Mouse (Mus musculus) hindbrain, postnatal 0 days (tissue): ENCODE measurements around the gene Sh3gl1. TPM values are rescaled to one million over a fixed set of nuclear protein-coding genes. Genes with fewer than 3 reads are reported as not detected.

ENCODE experiments used
- ATAC-seq: fragments of 200-750 bp; cut with Nextera tagmentation; 2 replicates; pipeline ENCODE4 v1.8.0; 2017; ENCODE audit warnings: mild to moderate bottlenecking, moderate TSS enrichment, moderate library complexity
- DNase-seq: peaks from one replicate; pipeline ENCODE4 v3.0.0-alpha.2; 2015; ENCODE audit warnings: low spot score
- H3K27ac ChIP-seq: fragments of 300-500 bp; sonication (generic); 2 replicates; pipeline ENCODE4 v1.5.1; 2014; ENCODE audit warnings: mild to moderate bottlenecking
- H3K27me3 ChIP-seq: fragments of 300-500 bp; sonication (generic); 2 replicates; pipeline ENCODE4 v1.6.1; 2014; ENCODE audit warnings: low read length, mixed read lengths; ENCODE audit not compliant: insufficient read depth
- H3K36me3 ChIP-seq: fragments of 300-500 bp; sonication (generic); 2 replicates; pipeline ENCODE4 v1.6.1; 2014; ENCODE audit warnings: low read length, mixed read lengths; ENCODE audit not compliant: insufficient read depth
- H3K4me1 ChIP-seq: fragments of 300-500 bp; sonication (generic); 2 replicates; pipeline ENCODE4 v1.6.1; 2014; ENCODE audit warnings: antibody characterized with exemption, low read length, mixed read lengths; ENCODE audit not compliant: insufficient read depth
- H3K4me2 ChIP-seq: fragments of 300-500 bp; sonication (generic); 2 replicates; pipeline ENCODE4 v1.6.1; 2014; ENCODE audit warnings: low read depth, mild to moderate bottlenecking, low read length, moderate library complexity, mixed read lengths
- H3K4me3 ChIP-seq: fragments of 300-500 bp; sonication (generic); 2 replicates; pipeline ENCODE4 v1.5.1; 2014; ENCODE audit warnings: low read length
- H3K9ac ChIP-seq: fragments of 300-500 bp; sonication (generic); replicated peaks from 2 replicates; pipeline ENCODE4 v1.6.1; 2014; ENCODE audit warnings: mild to moderate bottlenecking, low read length, moderate library complexity, mixed read lengths
- H3K9me3 ChIP-seq: fragments of 300-500 bp; sonication (generic); 2 replicates; pipeline ENCODE4 v1.6.1; 2016; ENCODE audit warnings: low read length, mixed read lengths
- CTCF ChIP-seq: IDR thresholded peaks from 2 replicates; pipeline ENCODE4 v1.5.1; 2016; ENCODE audit warnings: antibody characterized with exemption, control low read depth, low read depth
- WGBS: fragments of 180-500 bp; shearing (Covaris S2); extraction: QIAGEN DNeasy Blood & Tissue Kit; methylation state at CpG from one replicate; pipeline ENCODE4 v1.1.7; 2014; 5-methylcytosine and 5-hydroxymethylcytosine counted together
- polyA plus RNA-seq: library from polyadenylated mRNA; unstranded; fragments of >200 nt; fragmentation: Nextera tagmentation; extraction: Ambion mirVana; gene quantifications from 2 replicates; pipeline ENCODE4 v1.2.1, GENCODE M21; 2015
- total RNA-seq: library from RNA; depleted of rRNA; stranded (reverse); fragments of >200 nt; gene quantifications from 2 replicates; pipeline ENCODE4 v1.2.3, GENCODE M21; 2014; rRNA removed

Gene Sh3gl1
- total and polyA plus RNA-seq, 2 experiments from 2014 or later: 79.5 to 84.5 TPM

DNA sequence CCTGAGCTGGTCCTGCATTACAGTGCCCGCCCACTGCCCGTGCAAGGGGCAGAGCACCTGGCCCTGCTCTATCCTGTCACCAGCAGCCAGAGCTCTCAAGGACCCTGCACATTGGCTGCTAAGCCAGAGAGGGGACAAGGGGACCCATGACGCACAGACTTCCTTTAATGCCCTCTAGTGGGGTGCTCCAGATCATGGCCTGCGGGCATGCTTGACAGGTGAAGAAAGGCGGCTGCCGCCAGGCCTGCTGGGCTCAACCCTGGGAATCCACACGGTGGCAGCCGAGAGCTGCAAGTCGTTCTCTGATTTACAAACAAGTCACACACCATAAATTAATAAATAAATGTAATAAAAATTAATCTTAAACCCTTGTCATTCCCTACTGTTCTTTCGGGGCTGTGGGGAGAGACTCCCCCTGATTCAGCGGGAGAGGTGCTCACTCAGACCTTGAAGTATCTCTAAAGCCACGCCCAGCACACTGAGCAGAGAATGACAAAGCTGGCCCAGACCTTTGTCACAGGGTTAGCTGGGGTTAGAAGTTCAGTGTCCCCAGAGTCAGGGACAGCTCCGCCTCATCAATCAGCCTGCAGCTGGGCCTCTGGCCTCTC, 60.1 kb downstream of the Sh3gl1 start:
- Histone ChIP-seq H3K27ac (peak overlapping the region; percentile 62), H3K4me3 (no peak overlapping the region), H3K36me3 (no peaks in the 10 kb centered on the region), H3K27me3 (no peaks in the 10 kb centered on the region), H3K9me3 (no peaks in the 10 kb centered on the region), H3K9ac (no peak overlapping the region), H3K4me2 (no peak overlapping the region), H3K4me1 (peaks cover 5% of the 10 kb centered on the region)
- TF ChIP-seq CTCF: peak; percentile 84
- WGBS: 14% methylated on average over 13 of the region's 13 CpGs
- peak; percentile 90 for DNase-seq
- ATAC-seq: peak; percentile 76

DNA sequence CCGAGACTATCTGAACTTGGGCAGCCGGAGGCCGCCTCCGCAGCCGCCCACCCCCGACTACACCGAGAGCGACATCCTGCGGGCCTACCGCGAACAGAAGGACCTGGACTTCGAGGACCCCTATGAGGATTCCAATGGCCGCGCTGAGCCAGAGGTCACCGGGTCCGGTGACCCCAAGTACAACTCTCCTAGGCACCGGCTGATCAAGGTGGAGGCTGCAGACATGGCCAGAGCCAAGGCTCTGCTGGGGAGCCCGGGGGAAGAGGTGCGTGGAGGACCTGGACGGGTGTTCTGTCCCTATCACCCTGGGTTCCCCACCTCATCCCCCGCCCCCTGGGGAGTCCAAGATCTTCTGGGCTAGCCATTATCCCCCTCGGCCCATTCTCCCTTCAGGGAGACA, 65.0 kb downstream of the Sh3gl1 start:
- peak overlapping the region; percentile 76; the same call in 1 of the 2 replicates for H3K27ac ChIP-seq
- ATAC-seq (no peak), DNase-seq (no peak)
- H3K36me3 ChIP-seq: peaks cover 5% of the 10 kb centered on the region
- WGBS: 24% methylated on average over 22 of the region's 22 CpGs
- TF ChIP-seq CTCF: no peak
- peak overlapping the region; percentile 59 for H3K4me3 ChIP-seq
- H3K4me1 ChIP-seq: peaks cover 25% of the 10 kb centered on the region
- H3K9me3 ChIP-seq: no peaks in the 10 kb centered on the region
- no peaks in the 10 kb centered on the region for H3K27me3 ChIP-seq
- peak overlapping the region; percentile 76 for H3K9ac ChIP-seq
- peak overlapping the region; percentile 90 for H3K4me2 ChIP-seq

GRCm38 (mm10) chr17:55969966-55970891, 66.2 kb downstream of the Sh3gl1 start, which contains the start of gene Shd:
Gene Shd, plus strand, starts transcription at chr17:55970467.
- ATAC-seq: peak; percentile 62
- peaks cover 10% of the 10 kb centered on the region for H3K36me3 ChIP-seq
- 8% methylated on average over 49 of the region's 55 CpGs for WGBS
- H3K27me3 ChIP-seq: no peaks in the 10 kb centered on the region
- peak; percentile 80 for DNase-seq
- no peaks in the 10 kb centered on the region for H3K9me3 ChIP-seq
- H3K9ac ChIP-seq: peak within 1 kb of the TSS; percentile 76
- TF ChIP-seq CTCF: peak; percentile 24; the same call in 1 of the 2 replicates
- H3K4me1 ChIP-seq: peaks cover 25% of the 10 kb centered on the region
- H3K4me2 ChIP-seq: peak within 1 kb of the TSS; percentile 90
- peak within 1 kb of the TSS; percentile 59 for H3K4me3 ChIP-seq
- peak within 1 kb of the TSS; percentile 76 for H3K27ac ChIP-seq

DNA sequence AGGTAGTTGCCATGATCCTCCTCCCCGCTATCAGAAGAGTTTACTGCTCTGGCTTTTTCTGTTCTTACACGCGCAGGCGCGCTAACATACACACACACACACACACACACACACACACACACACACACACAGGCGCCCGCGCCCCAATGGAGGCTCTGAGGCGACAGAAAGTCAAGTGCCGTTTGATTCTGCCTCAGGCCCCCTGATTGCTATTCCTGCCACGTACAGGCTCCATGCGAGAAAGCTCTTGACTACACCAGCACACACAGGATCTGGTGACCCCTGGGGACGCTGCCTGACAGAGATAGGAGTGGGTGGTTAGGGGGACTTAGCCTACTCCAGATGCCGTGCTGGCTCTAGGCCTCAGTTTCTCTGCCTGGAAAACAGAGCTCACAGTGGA, 66.9 kb downstream of the Sh3gl1 start:
- H3K36me3 ChIP-seq: peaks cover 16% of the 10 kb centered on the region
- peak overlapping the region; percentile 90 for H3K4me2 ChIP-seq
- WGBS: 7% methylated on average over 14 of the region's 14 CpGs
- H3K9ac ChIP-seq: peak overlapping the region; percentile 76; the same call in 1 of the 2 replicates
- H3K27me3 ChIP-seq: no peaks in the 10 kb centered on the region
- peaks cover 25% of the 10 kb centered on the region for H3K4me1 ChIP-seq
- DNase-seq: peak; percentile 92
- no peaks in the 10 kb centered on the region for H3K9me3 ChIP-seq
- no peak for TF ChIP-seq CTCF
- peak; percentile 78 for ATAC-seq
- H3K4me3 ChIP-seq: no peak overlapping the region
- H3K27ac ChIP-seq: peak overlapping the region; percentile 76

DNA sequence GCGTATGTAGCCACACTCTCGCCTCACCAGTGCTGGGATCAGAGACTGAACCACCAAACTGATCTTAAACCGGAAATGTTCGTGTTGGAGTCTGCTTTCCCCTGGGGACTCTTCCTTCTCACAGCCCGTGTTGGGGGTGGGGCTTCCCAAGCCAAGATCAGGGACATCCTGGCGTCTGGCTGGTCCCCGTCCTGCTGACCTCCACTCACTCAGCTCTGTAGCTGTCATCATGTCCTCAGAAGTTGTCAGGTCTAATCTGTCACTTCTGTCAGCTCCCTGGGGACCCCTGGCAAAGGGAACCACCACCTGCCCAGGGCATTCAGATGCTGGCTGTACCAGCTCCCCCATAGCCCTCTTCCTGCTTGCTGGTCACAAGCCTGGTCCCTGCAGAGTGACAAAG, 68.2 kb downstream of the Sh3gl1 start:
- no peak overlapping the region for H3K4me3 ChIP-seq
- ATAC-seq (no peak), DNase-seq (peak; percentile 27)
- H3K9me3 ChIP-seq: no peaks in the 10 kb centered on the region
- H3K4me1 ChIP-seq: peaks cover 25% of the 10 kb centered on the region
- TF ChIP-seq CTCF: no peak
- H3K27ac ChIP-seq: peak overlapping the region; percentile 76; the same call in 1 of the 2 replicates
- peaks cover 19% of the 10 kb centered on the region for H3K36me3 ChIP-seq
- H3K27me3 ChIP-seq: no peaks in the 10 kb centered on the region
- no peak overlapping the region for H3K4me2 ChIP-seq
- no peak overlapping the region for H3K9ac ChIP-seq
- 45% methylated on average over 7 of the region's 7 CpGs for WGBS

- H3K4me2 ChIP-seq: no peak overlapping the region
- no peaks in the 10 kb centered on the region for H3K27me3 ChIP-seq
- H3K9ac ChIP-seq: no peak overlapping the region
- no peak overlapping the region for H3K27ac ChIP-seq
- H3K36me3 ChIP-seq: peaks cover 19% of the 10 kb centered on the region
- WGBS: 89% methylated on average over 4 of the region's 4 CpGs
- no peak for DNase-seq
- H3K9me3 ChIP-seq: no peaks in the 10 kb centered on the region
- peaks cover 25% of the 10 kb centered on the region for H3K4me1 ChIP-seq
- no peak for ATAC-seq
- no peak for TF ChIP-seq CTCF
- H3K4me3 ChIP-seq: no peak overlapping the region
Measured at GRCm38 (mm10) chr17:55967186-55967585, 69.2 kb downstream of the Sh3gl1 start.

Other genes starting within 250 kb of the Sh3gl1 start
- gene Zfp119a, start 157.7 kb downstream of the Sh3gl1 start, total RNA-seq: 3.6 and 5.1 TPM in 2 replicates
- gene Zfp119a, start 157.7 kb downstream of the Sh3gl1 start, polyA plus RNA-seq: 6.4 and 7.4 TPM in 2 replicates
- 4.8 and 8.8 TPM in 2 replicates for gene Zfp959, start 144.5 kb downstream of the Sh3gl1 start, total RNA-seq
- gene Zfp959, start 144.5 kb downstream of the Sh3gl1 start, polyA plus RNA-seq: 7.5 and 8.9 TPM in 2 replicates
- gene Zfp119b, start 87.1 kb downstream of the Sh3gl1 start, total RNA-seq: 1.8 and 4.3 TPM in 2 replicates
- gene Zfp119b, start 87.1 kb downstream of the Sh3gl1 start, polyA plus RNA-seq: 5.6 and 6.8 TPM in 2 replicates
- gene Ebi3, start 84.0 kb downstream of the Sh3gl1 start, total RNA-seq: 0.61 and 3.8 TPM in 2 replicates
- 5.2 and 7.3 TPM in 2 replicates for gene Ebi3, start 84.0 kb downstream of the Sh3gl1 start, polyA plus RNA-seq
- 6.8 and 18.3 TPM in 2 replicates for gene Yju2, start 77.5 kb downstream of the Sh3gl1 start, total RNA-seq
- gene Yju2, start 77.5 kb downstream of the Sh3gl1 start, polyA plus RNA-seq: 16.7 and 19.4 TPM in 2 replicates
- gene Shd, start 66.2 kb downstream of the Sh3gl1 start, total RNA-seq: 233 and 250 TPM in 2 replicates
- gene Shd, start 66.2 kb downstream of the Sh3gl1 start, polyA plus RNA-seq: 150 and 152 TPM in 2 replicates
- 136 and 140 TPM in 2 replicates for gene Fsd1, start 50.1 kb downstream of the Sh3gl1 start, total RNA-seq
- gene Fsd1, start 50.1 kb downstream of the Sh3gl1 start, polyA plus RNA-seq: 178 and 193 TPM in 2 replicates
- 5.4 and 5.9 TPM in 2 replicates for gene Stap2, start 31.1 kb downstream of the Sh3gl1 start, total RNA-seq
- gene Stap2, start 31.1 kb downstream of the Sh3gl1 start, polyA plus RNA-seq: 4.3 and 4.6 TPM in 2 replicates
- gene Mpnd, start 30.9 kb downstream of the Sh3gl1 start, total RNA-seq: 185 and 186 TPM in 2 replicates
- 106 and 107 TPM in 2 replicates for gene Mpnd, start 30.9 kb downstream of the Sh3gl1 start, polyA plus RNA-seq
- gene Chaf1a, start 3.8 kb upstream of the Sh3gl1 start, total RNA-seq: 5.8 and 6.1 TPM in 2 replicates
- gene Chaf1a, start 3.8 kb upstream of the Sh3gl1 start, polyA plus RNA-seq: 4.5 and 5.3 TPM in 2 replicates
- 92.0 and 111 TPM in 2 replicates for gene Ubxn6, start 38.4 kb upstream of the Sh3gl1 start, total RNA-seq
- gene Ubxn6, start 38.4 kb upstream of the Sh3gl1 start, polyA plus RNA-seq: 75.2 and 77.7 TPM in 2 replicates
- 57.5 and 70.0 TPM in 2 replicates for gene Hdgfl2, start 43.0 kb upstream of the Sh3gl1 start, total RNA-seq
- gene Hdgfl2, start 43.0 kb upstream of the Sh3gl1 start, polyA plus RNA-seq: 109 and 119 TPM in 2 replicates
- 0.61 and 0.99 TPM in 2 replicates for gene Plin4, start 73.2 kb upstream of the Sh3gl1 start, total RNA-seq
- 0.08 and 0.11 TPM in 2 replicates for gene Plin4, start 73.2 kb upstream of the Sh3gl1 start, polyA plus RNA-seq
- gene Plin5, start 81.0 kb upstream of the Sh3gl1 start, total RNA-seq: 2.2 and 3.3 TPM in 2 replicates
- 4.1 and 4.4 TPM in 2 replicates for gene Plin5, start 81.0 kb upstream of the Sh3gl1 start, polyA plus RNA-seq
- 0.21 TPM in 1 of 2 replicates, not detected in the other for gene Lrg1, start 85.4 kb upstream of the Sh3gl1 start, total RNA-seq
- gene Lrg1, start 85.4 kb upstream of the Sh3gl1 start, polyA plus RNA-seq: 0.90 and 0.95 TPM in 2 replicates
- 91.6 and 97.5 TPM in 2 replicates for gene Sema6b, start 103.7 kb upstream of the Sh3gl1 start, total RNA-seq
- gene Sema6b, start 103.7 kb upstream of the Sh3gl1 start, polyA plus RNA-seq: 12.9 and 13.2 TPM in 2 replicates
- gene Tnfaip8l1, start 125.8 kb upstream of the Sh3gl1 start, total RNA-seq: 14.4 and 17.8 TPM in 2 replicates
- gene Tnfaip8l1, start 125.8 kb upstream of the Sh3gl1 start, polyA plus RNA-seq: 6.9 and 7.1 TPM in 2 replicates
- gene Mydgf, start 147.3 kb upstream of the Sh3gl1 start, total RNA-seq: 58.1 and 59.0 TPM in 2 replicates
- 86.6 and 86.9 TPM in 2 replicates for gene Mydgf, start 147.3 kb upstream of the Sh3gl1 start, polyA plus RNA-seq
- 30.3 and 31.3 TPM in 2 replicates for gene Dpp9, start 182.3 kb upstream of the Sh3gl1 start, total RNA-seq
- gene Dpp9, start 182.3 kb upstream of the Sh3gl1 start, polyA plus RNA-seq: 18.9 and 19.0 TPM in 2 replicates
- 47.0 and 49.2 TPM in 2 replicates for gene Fem1a, start 220.2 kb upstream of the Sh3gl1 start, total RNA-seq
- gene Fem1a, start 220.2 kb upstream of the Sh3gl1 start, polyA plus RNA-seq: 15.1 and 15.7 TPM in 2 replicates
- 3.1 and 3.4 TPM in 2 replicates for gene Ticam1, start 240.2 kb upstream of the Sh3gl1 start, total RNA-seq
- 1.2 and 1.3 TPM in 2 replicates for gene Ticam1, start 240.2 kb upstream of the Sh3gl1 start, polyA plus RNA-seq